Mouse (Mus musculus) testis, adult 2 months (tissue): ENCODE data around the gene Stard3. TPM values are rescaled to one million over a fixed set of nuclear protein-coding genes. Genes with fewer than 3 reads are reported as not detected.

Experiments used
- H3K27ac ChIP-seq: fragments of 200-500 bp; 2 replicates; pipeline ENCODE4 v1.5.1; 2012; ENCODE audit warnings: low read depth, low read length; ENCODE audit not compliant: control insufficient read depth, insufficient read depth
- H3K27me3 ChIP-seq: fragments of 200-500 bp; 2 replicates; pipeline ENCODE4 v1.6.1; 2012; ENCODE audit warnings: mild to moderate bottlenecking, low read length, moderate library complexity; ENCODE audit not compliant: control insufficient read depth, insufficient read depth
- H3K36me3 ChIP-seq: fragments of 200-500 bp; 2 replicates; pipeline ENCODE4 v1.6.1; 2012; ENCODE audit warnings: mild to moderate bottlenecking, low read length; ENCODE audit not compliant: control insufficient read depth, insufficient read depth
- H3K4me1 ChIP-seq: fragments of 200-500 bp; 2 replicates; pipeline ENCODE4 v1.6.1; 2012; ENCODE audit warnings: low read length; ENCODE audit not compliant: control insufficient read depth, insufficient read depth
- H3K4me3 ChIP-seq: fragments of 200-500 bp; 2 replicates; pipeline ENCODE4 v1.5.1; 2012; ENCODE audit warnings: low read depth, mild to moderate bottlenecking, low read length, moderate library complexity, mixed read lengths; ENCODE audit not compliant: control insufficient read depth
- CTCF ChIP-seq: fragments of 200-500 bp; IDR thresholded peaks from 2 replicates; pipeline ENCODE4 v1.5.1; 2012; ENCODE audit warnings: low read depth, mild to moderate bottlenecking, inconsistent platforms, low read length, moderate library complexity; ENCODE audit not compliant: control insufficient read depth, insufficient read depth, insufficient replicate concordance
- POLR2A ChIP-seq: fragments of 200-500 bp; IDR thresholded peaks from 2 replicates; pipeline ENCODE4 v1.6.1; 2012; ENCODE audit warnings: low read depth, mild to moderate bottlenecking, inconsistent platforms, low read length, moderate library complexity; ENCODE audit not compliant: control insufficient read depth
- polyA plus RNA-seq: library from polyadenylated mRNA; depleted of rRNA; stranded (reverse); fragments of >200 nt; gene quantifications from 2 replicates; pipeline ENCODE4 v1.2.3, GENCODE M21; 2012; rRNA removed

Stard3 gene
- polyA plus RNA-seq, 1 experiment = 24.3 TPM

DNA sequence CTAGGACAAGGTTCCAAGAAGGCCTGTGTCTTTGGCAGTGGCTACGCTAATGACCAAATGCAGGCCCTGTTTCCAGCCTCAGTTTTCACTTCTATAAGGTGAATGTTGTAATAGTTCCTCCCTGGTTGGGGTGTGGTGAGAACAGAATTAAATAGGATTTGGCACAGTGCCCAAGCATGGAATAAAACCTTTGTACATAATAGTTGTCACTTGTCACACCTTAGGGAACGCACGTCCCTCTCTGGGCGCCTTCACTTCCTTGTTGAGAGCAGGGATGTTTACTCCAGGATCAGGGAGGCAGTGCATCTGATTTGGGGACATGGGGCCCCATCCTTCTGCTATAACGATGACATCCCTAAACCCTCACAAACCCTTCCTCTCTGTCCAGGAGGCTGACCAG lies 70.3 kb downstream of the Stard3 start:
- no peak overlapping the region for H3K27ac ChIP-seq
- no peaks in the 10 kb centered on the region for H3K27me3 ChIP-seq
- no peaks in the 10 kb centered on the region for H3K36me3 ChIP-seq
- H3K4me1 ChIP-seq = no peaks in the 10 kb centered on the region
- no peak overlapping the region for H3K4me3 ChIP-seq
- TF ChIP-seq CTCF = no peak
- no peak for TF ChIP-seq POLR2A

Other genes starting within 250 kb of the Stard3 start
- 8.0 and 8.2 TPM in 2 replicates for gene Fbxl20, start 208.0 kb upstream of the Stard3 start, polyA plus RNA-seq
- gene Med1, start 165.1 kb upstream of the Stard3 start, polyA plus RNA-seq = 41.1 and 53.7 TPM in 2 replicates
- 15.7 and 17.6 TPM in 2 replicates for gene Cdk12, start 155.3 kb upstream of the Stard3 start, polyA plus RNA-seq
- not detected in 2 replicates for gene Neurod2, start 28.7 kb upstream of the Stard3 start, polyA plus RNA-seq
- 0.58 and 1.1 TPM in 2 replicates for gene Ppp1r1b, start 10.0 kb upstream of the Stard3 start, polyA plus RNA-seq
- gene Tcap, start 25.4 kb downstream of the Stard3 start, polyA plus RNA-seq = 0.19 TPM in 1 of 2 replicates, not detected in the other
- 0.35 and 4.7 TPM in 2 replicates for gene Pnmt, start 28.1 kb downstream of the Stard3 start, polyA plus RNA-seq
- 4.9 and 6.1 TPM in 2 replicates for gene Pgap3, start 42.1 kb downstream of the Stard3 start, polyA plus RNA-seq
- 1.5 and 1.9 TPM in 2 replicates for gene Erbb2, start 54.1 kb downstream of the Stard3 start, polyA plus RNA-seq
- 53.1 and 68.0 TPM in 2 replicates for gene Mien1, start 80.6 kb downstream of the Stard3 start, polyA plus RNA-seq
- gene Grb7, start 88.0 kb downstream of the Stard3 start, polyA plus RNA-seq = 2.4 and 3.1 TPM in 2 replicates
- 0.10 TPM in 2 replicates for gene Ikzf3, start 187.7 kb downstream of the Stard3 start, polyA plus RNA-seq
- gene Zpbp2, start 192.7 kb downstream of the Stard3 start, polyA plus RNA-seq = 274 and 283 TPM in 2 replicates
- 96.2 and 111 TPM in 2 replicates for gene Ormdl3, start 229.0 kb downstream of the Stard3 start, polyA plus RNA-seq
- not detected in 2 replicates for gene Lrrc3c, start 239.9 kb downstream of the Stard3 start, polyA plus RNA-seq